Mouse (Mus musculus): Measurements from ENCODE around the gene Iqcf6.

DNA sequence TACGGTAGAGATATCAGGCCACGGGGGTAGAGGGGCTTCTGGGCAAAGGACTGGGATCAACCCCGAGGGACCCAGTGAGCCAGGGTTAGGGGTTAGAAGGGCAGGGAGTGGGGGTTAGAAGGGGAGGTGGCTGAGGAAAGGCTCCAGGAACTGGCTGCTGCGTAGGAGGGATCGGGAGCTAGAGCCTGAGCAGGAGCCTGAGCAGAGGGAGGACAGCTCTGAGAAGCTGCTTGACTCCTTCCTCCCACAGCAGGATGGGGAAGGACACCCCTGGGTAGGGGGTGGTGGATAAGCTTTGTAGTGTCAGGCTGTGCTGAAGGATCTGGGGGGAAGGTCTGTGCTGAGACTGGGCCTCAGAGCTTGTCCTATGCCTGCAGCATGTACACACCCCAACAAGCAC lies 30.4 kb downstream of the Iqcf6 start:
- no peak for TF ChIP-seq GATA1 (IDR thresholded peaks at IDR 0.05; ENCODE audit: borderline replicate concordance, low read length)
- TF ChIP-seq FLI1 (IDR thresholded peaks at IDR 0.05; ENCODE audit: low read length) = no peak
